Mouse (Mus musculus) liver, embryonic 14.5 days (tissue): ENCODE results near the gene Fhit.

Experiments
- CTCF ChIP-seq: IDR thresholded peaks from 2 replicates; pipeline ENCODE4 v1.5.1; 2016; ENCODE audit warnings: antibody characterized with exemption, low read depth, control low read depth
- EP300 ChIP-seq: IDR thresholded peaks from 2 replicates; pipeline ENCODE4 v1.6.1; 2016; ENCODE audit warnings: antibody characterized with exemption, low read depth

DNA sequence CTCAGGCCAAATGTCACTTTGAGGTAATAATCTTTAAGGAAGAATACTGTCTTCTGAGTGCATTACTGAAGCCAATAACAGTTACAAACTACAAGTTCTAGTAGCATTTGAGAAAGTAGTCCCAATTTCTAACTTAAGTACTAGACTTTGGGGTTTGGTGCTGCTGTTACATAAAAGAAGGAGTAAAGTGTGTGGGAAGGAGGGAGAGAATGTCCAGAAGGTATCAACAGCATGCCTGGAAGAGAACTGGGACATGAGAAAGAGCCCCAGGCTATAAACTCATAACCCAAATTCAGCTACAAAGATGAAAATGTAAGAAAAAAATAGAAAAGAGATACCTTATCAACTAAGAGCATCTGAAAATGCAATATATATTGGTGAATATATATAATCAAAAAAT, 101.6 kb downstream of the Fhit start:
- no peak for TF ChIP-seq CTCF
- no peak for TF ChIP-seq EP300
